Mouse (Mus musculus) intestine, embryonic 14.5 days (tissue): Measurements from ENCODE around the gene Gzmg. TPM values are rescaled to one million over a fixed set of nuclear protein-coding genes. Genes with fewer than 3 reads are reported as not detected.
"Not testable (repeated sequence)": the region's sequence is repeated elsewhere in the genome, so short reads cannot be mapped to it uniquely, and the experiment has no call there.

Experiments
- ATAC-seq: fragments of 200-750 bp; cut with Nextera tagmentation; replicated peaks from 2 replicates; pipeline ENCODE4 v1.8.0; 2017; ENCODE audit warnings: low read depth, moderate number of reproducible peaks, moderate TSS enrichment, moderate library complexity; ENCODE audit not compliant: low FRiP score, low TSS enrichment
- DNase-seq: peaks from one replicate; pipeline ENCODE4 v3.0.0-alpha.2; 2018; ENCODE audit warnings: low spot score
- H3K27ac ChIP-seq: fragments of 300-500 bp; sonication (generic); 2 replicates; pipeline ENCODE4 v1.5.1; 2014; ENCODE audit warnings: low read depth, mild to moderate bottlenecking, control low read depth
- H3K27me3 ChIP-seq: fragments of 300-500 bp; sonication (generic); replicated peaks from 2 replicates; pipeline ENCODE4 v1.6.1; 2014; ENCODE audit warnings: low read length, control low read depth; ENCODE audit not compliant: control insufficient read depth, insufficient read depth
- H3K36me3 ChIP-seq: fragments of 300-500 bp; sonication (generic); 2 replicates; pipeline ENCODE4 v1.6.1; 2014; ENCODE audit warnings: low read length, control low read depth; ENCODE audit not compliant: control insufficient read depth, insufficient read depth
- H3K4me1 ChIP-seq: fragments of 300-500 bp; sonication (generic); replicated peaks from 2 replicates; pipeline ENCODE4 v1.6.1; 2014; ENCODE audit warnings: low read length, control low read depth, mixed read lengths; ENCODE audit not compliant: control insufficient read depth, insufficient read depth
- H3K4me2 ChIP-seq: fragments of 300-500 bp; sonication (generic); 2 replicates; pipeline ENCODE4 v1.6.1; 2014; ENCODE audit warnings: low read length
- H3K4me3 ChIP-seq: fragments of 300-500 bp; sonication (generic); 2 replicates; pipeline ENCODE4 v1.5.1; 2014; ENCODE audit warnings: low read depth, low read length, control low read depth, mixed read lengths
- H3K9ac ChIP-seq: fragments of 300-500 bp; sonication (generic); 2 replicates; pipeline ENCODE4 v1.6.1; 2014; ENCODE audit warnings: mild to moderate bottlenecking, low read length
- H3K9me3 ChIP-seq: fragments of 300-500 bp; sonication (generic); 2 replicates; pipeline ENCODE4 v1.6.1; 2016; ENCODE audit warnings: low read length, control low read depth; ENCODE audit not compliant: control insufficient read depth
- WGBS: fragments of 180-500 bp; shearing (Covaris S2); extraction: QIAGEN DNeasy Blood & Tissue Kit; methylation state at CpG from one replicate; pipeline ENCODE4 v1.1.7; 2014; 5-methylcytosine and 5-hydroxymethylcytosine counted together
- polyA plus RNA-seq: library from polyadenylated mRNA; unstranded; fragments of >200 nt; fragmentation: Nextera tagmentation; extraction: Ambion mirVana; gene quantifications from 2 replicates; pipeline ENCODE4 v1.2.1, GENCODE M21; 2014

Gene Gzmg
- polyA plus RNA-seq, 1 experiment from 2014 or later: not detected

- H3K9me3 ChIP-seq, H3K27ac ChIP-seq, H3K9ac ChIP-seq, H3K4me3 ChIP-seq, H3K4me1 ChIP-seq, H3K36me3 ChIP-seq, DNase-seq, H3K27me3 ChIP-seq, H3K4me2 ChIP-seq, ATAC-seq: not testable (repeated sequence)
- 93% methylated on average over 33 of the region's 33 CpGs for WGBS
These were observed 43.7 kb downstream of the Gzmg start for GRCm38 (mm10) chr14:56115531-56116310.

Other genes starting within 250 kb of the Gzmg start
- gene Cma1, start 214.9 kb downstream of the Gzmg start, polyA plus RNA-seq: 0.95 and 1.1 TPM in 2 replicates
- not detected in 2 replicates for gene Cma2, start 208.6 kb downstream of the Gzmg start, polyA plus RNA-seq
- 0.24 TPM in 2 replicates for gene Mcpt1, start 141.6 kb downstream of the Gzmg start, polyA plus RNA-seq
- gene Mcpt9, start 129.1 kb downstream of the Gzmg start, polyA plus RNA-seq: not detected in 2 replicates
- 0.17 and 0.18 TPM in 2 replicates for gene Mcpt2, start 117.5 kb downstream of the Gzmg start, polyA plus RNA-seq
- gene Mcpt4, start 97.3 kb downstream of the Gzmg start, polyA plus RNA-seq: 0.22 TPM in 1 of 2 replicates, not detected in the other
- gene Mcpt8, start 74.3 kb downstream of the Gzmg start, polyA plus RNA-seq: 1.5 and 1.8 TPM in 2 replicates
- gene Ctsg, start 57.0 kb downstream of the Gzmg start, polyA plus RNA-seq: not detected in 2 replicates
- gene Gzme, start 39.0 kb downstream of the Gzmg start, polyA plus RNA-seq: not detected in 2 replicates
- not detected in 2 replicates for gene Gzmd, start 27.0 kb downstream of the Gzmg start, polyA plus RNA-seq
- not detected in 2 replicates for gene Gzmn, start 15.0 kb upstream of the Gzmg start, polyA plus RNA-seq
- not detected in 2 replicates for gene Gzmf, start 51.8 kb upstream of the Gzmg start, polyA plus RNA-seq
- not detected in 2 replicates for gene Gzmc, start 75.1 kb upstream of the Gzmg start, polyA plus RNA-seq
- gene Gzmb, start 102.7 kb upstream of the Gzmg start, polyA plus RNA-seq: 1.6 and 1.7 TPM in 2 replicates
- 0.15 TPM in 1 of 2 replicates, not detected in the other for gene Atp12a, start 205.5 kb upstream of the Gzmg start, polyA plus RNA-seq
- 1.3 and 2.1 TPM in 2 replicates for gene Rnf17, start 243.0 kb upstream of the Gzmg start, polyA plus RNA-seq